Mouse (Mus musculus) midbrain, embryonic 14.5 days (tissue): ENCODE data around the gene Smn1. TPM values are rescaled to one million over a fixed set of nuclear protein-coding genes. Genes with fewer than 3 reads are reported as not detected.
A peak's percentile ranks its signal among the peaks of the same experiment; 100 is the strongest.

Experiments used
- ATAC-seq: fragments of 200-750 bp; cut with Nextera tagmentation; 2 replicates; pipeline ENCODE4 v1.8.0; 2017; ENCODE audit warnings: moderate number of reproducible peaks, moderate library complexity; ENCODE audit not compliant: low FRiP score, low TSS enrichment
- DNase-seq: peaks from one replicate; pipeline ENCODE4 v3.0.0-alpha.2; 2015
- H3K27ac ChIP-seq: fragments of 300-500 bp; sonication (generic); replicated peaks from 2 replicates; pipeline ENCODE4 v1.5.1; 2014; ENCODE audit warnings: mild to moderate bottlenecking, low read depth, low read length, moderate library complexity
- H3K27me3 ChIP-seq: fragments of 300-500 bp; sonication (generic); 2 replicates; pipeline ENCODE4 v1.6.1; 2014; ENCODE audit warnings: low read length, control low read depth, mixed read lengths; ENCODE audit not compliant: control insufficient read depth, insufficient read depth
- H3K36me3 ChIP-seq: fragments of 300-500 bp; sonication (generic); 2 replicates; pipeline ENCODE4 v1.6.1; 2014; ENCODE audit warnings: low read length, control low read depth; ENCODE audit not compliant: control insufficient read depth, insufficient read depth
- H3K4me1 ChIP-seq: fragments of 300-500 bp; sonication (generic); 2 replicates; pipeline ENCODE4 v1.6.1; 2014; ENCODE audit warnings: mild to moderate bottlenecking, antibody characterized with exemption, low read length, control low read depth; ENCODE audit not compliant: control insufficient read depth, insufficient read depth
- H3K4me2 ChIP-seq: fragments of 300-500 bp; sonication (generic); 2 replicates; pipeline ENCODE4 v1.6.1; 2014; ENCODE audit warnings: mild to moderate bottlenecking, low read length, moderate library complexity
- H3K4me3 ChIP-seq: fragments of 300-500 bp; sonication (generic); replicated peaks from 2 replicates; pipeline ENCODE4 v1.5.1; 2014; ENCODE audit warnings: low read depth, low read length
- H3K9ac ChIP-seq: fragments of 300-500 bp; sonication (generic); replicated peaks from 2 replicates; pipeline ENCODE4 v1.6.1; 2014; ENCODE audit warnings: mild to moderate bottlenecking, low read length, moderate library complexity
- H3K9me3 ChIP-seq: fragments of 300-500 bp; sonication (generic); 2 replicates; pipeline ENCODE4 v1.6.1; 2016; ENCODE audit warnings: low read length, control low read depth, mixed read lengths; ENCODE audit not compliant: control insufficient read depth
- WGBS: fragments of 180-500 bp; shearing (Covaris S2); extraction: QIAGEN DNeasy Blood & Tissue Kit; methylation state at CpG from one replicate; pipeline ENCODE4 v1.1.7; 2014; 5-methylcytosine and 5-hydroxymethylcytosine counted together
- polyA plus RNA-seq: library from polyadenylated mRNA; unstranded; fragments of >200 nt; fragmentation: Nextera tagmentation; extraction: Ambion mirVana; gene quantifications from 2 replicates; pipeline ENCODE4 v1.2.1, GENCODE M21; 2014

Gene Smn1
- polyA plus RNA-seq, result 49.5 and 54.2 TPM in 2 replicates

GRCm38 (mm10) chr13:100124423-100125257 lies at the start of gene Smn1:
Gene Smn1 (plus strand): TSS chr13:100124852.
- Histone ChIP-seq H3K4me3 (peak within 1 kb of the TSS; percentile 96), H3K27me3 (no peaks in the 10 kb centered on the region), H3K9ac (peak within 1 kb of the TSS; percentile 81), H3K36me3 (peaks cover 27% of the 10 kb centered on the region), H3K9me3 (no peaks in the 10 kb centered on the region), H3K4me2 (peak within 1 kb of the TSS; percentile 76), H3K27ac (peak within 1 kb of the TSS; percentile 15), H3K4me1 (peaks cover 11% of the 10 kb centered on the region)
- ATAC-seq (peak; percentile 98), DNase-seq (peak; percentile 96)
- WGBS, result 5% methylated on average over 38 of the region's 42 CpGs

DNA sequence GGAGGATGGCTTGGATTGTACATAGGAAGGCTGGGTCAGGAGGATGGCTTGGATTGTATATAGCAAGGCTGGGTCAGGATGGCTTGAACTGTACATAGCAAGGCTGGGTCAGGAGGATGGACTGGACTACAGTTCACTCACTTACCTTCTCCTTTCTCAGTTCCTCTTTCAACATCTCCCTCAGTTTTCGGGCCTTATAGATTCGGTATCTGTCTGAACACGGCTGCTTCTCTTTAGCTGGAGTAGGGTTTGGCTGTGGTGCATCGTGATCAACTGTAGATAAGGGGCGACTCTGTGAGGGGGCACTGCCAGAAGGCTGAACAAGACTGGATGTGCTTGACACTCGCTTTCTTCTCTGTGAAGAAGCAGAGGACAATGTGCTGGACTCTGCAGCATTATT lies 25.8 kb upstream of the Smn1 start:
- no peaks in the 10 kb centered on the region for H3K27me3 ChIP-seq
- H3K4me2 ChIP-seq, result no peak overlapping the region
- no peak overlapping the region for H3K9ac ChIP-seq
- no peak for ATAC-seq
- 90% methylated on average over 6 of the region's 6 CpGs for WGBS
- H3K4me3 ChIP-seq, result no peak overlapping the region
- peaks cover 39% of the 10 kb centered on the region for H3K36me3 ChIP-seq
- DNase-seq, result no peak
- H3K4me1 ChIP-seq, result peaks cover 14% of the 10 kb centered on the region
- no peaks in the 10 kb centered on the region for H3K9me3 ChIP-seq
- no peak overlapping the region for H3K27ac ChIP-seq

DNA sequence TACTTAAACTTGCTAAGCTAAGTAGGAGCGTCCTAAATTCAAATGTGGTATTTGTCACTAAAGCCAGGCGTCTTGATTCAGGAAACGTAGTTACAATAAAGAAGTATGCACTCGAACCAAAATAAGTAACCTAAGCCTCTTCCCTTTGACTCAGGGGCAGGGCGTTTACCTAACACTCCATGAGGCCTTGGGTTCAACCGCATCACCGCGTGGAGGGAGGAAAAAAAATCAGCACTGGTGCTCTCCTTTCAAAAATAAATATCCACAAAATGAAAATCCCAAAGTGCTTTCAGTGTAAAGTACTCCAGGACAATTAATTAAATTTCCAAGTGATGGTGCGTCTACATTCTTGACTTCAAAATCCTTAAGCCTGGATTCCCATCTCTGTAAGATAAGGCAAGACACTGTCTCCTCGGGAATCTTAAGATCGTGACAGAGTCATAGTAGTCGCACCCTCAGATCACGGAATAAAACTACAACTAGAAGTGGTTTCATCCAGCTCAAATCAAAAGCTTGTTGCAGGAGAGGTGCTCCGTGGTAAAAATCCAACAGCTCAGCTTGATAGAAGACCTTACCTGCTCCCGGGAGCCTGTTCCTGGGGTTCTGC lies 21.5 kb upstream of the Smn1 start:
- no peak for ATAC-seq

DNA sequence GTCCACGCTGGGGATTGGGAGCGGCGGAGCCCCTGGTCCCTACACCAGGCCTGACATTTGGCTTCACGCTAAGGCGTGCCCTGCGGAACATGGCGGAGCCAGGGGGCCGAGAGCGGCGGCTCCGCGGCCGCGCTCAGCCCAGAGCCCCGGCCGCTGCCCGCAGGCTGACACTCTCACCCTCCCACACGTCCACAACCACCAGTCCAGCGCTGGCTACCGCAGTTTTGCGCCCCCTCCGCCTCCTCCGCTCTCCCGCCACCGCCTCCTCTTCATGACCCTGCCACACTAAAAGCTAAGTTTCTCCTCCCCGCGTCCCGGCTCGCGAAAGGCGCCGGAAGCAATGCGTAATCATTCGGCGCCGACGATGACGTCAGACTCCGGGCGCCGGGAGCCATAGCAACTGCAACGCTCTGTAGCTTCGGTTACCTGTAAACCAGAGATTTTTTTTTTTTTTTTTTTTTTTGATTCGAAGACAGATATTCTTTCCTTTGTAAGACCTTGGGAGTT lies 20.9 kb upstream of the Smn1 start, which contains the start of gene Bdp1:
Gene Bdp1, minus strand, starts transcription at position 323 of the 507 bp plus-strand sequence.
- Histone ChIP-seq H3K27ac (peak within 1 kb of the TSS; percentile 73), H3K9ac (peak within 1 kb of the TSS; percentile 86), H3K9me3 (no peaks in the 10 kb centered on the region), H3K27me3 (no peaks in the 10 kb centered on the region; the same call in 1 of the 2 replicates), H3K4me2 (peak within 1 kb of the TSS; percentile 79), H3K4me1 (peaks cover 17% of the 10 kb centered on the region), H3K4me3 (peak within 1 kb of the TSS; percentile 99), H3K36me3 (peaks cover 2% of the 10 kb centered on the region)
- ATAC-seq (peak; percentile 74), DNase-seq (peak; percentile 97)
- WGBS, result under 1% methylated on average over 44 of the region's 44 CpGs

More for the DNA sequence above, 21.5 kb upstream of the Smn1 start:
- no peaks in the 10 kb centered on the region for H3K9me3 ChIP-seq
- H3K4me1 ChIP-seq, result peaks cover 14% of the 10 kb centered on the region
- WGBS, result 8% methylated on average over 15 of the region's 15 CpGs
- no peaks in the 10 kb centered on the region; the same call in 1 of the 2 replicates for H3K27me3 ChIP-seq
- H3K4me3 ChIP-seq, result peak overlapping the region; percentile 99
- peak overlapping the region; percentile 79 for H3K4me2 ChIP-seq
- peaks cover 5% of the 10 kb centered on the region for H3K36me3 ChIP-seq
- H3K9ac ChIP-seq, result peak overlapping the region; percentile 86
- DNase-seq, result peak; percentile 1
- H3K27ac ChIP-seq, result peak overlapping the region; percentile 73

DNA sequence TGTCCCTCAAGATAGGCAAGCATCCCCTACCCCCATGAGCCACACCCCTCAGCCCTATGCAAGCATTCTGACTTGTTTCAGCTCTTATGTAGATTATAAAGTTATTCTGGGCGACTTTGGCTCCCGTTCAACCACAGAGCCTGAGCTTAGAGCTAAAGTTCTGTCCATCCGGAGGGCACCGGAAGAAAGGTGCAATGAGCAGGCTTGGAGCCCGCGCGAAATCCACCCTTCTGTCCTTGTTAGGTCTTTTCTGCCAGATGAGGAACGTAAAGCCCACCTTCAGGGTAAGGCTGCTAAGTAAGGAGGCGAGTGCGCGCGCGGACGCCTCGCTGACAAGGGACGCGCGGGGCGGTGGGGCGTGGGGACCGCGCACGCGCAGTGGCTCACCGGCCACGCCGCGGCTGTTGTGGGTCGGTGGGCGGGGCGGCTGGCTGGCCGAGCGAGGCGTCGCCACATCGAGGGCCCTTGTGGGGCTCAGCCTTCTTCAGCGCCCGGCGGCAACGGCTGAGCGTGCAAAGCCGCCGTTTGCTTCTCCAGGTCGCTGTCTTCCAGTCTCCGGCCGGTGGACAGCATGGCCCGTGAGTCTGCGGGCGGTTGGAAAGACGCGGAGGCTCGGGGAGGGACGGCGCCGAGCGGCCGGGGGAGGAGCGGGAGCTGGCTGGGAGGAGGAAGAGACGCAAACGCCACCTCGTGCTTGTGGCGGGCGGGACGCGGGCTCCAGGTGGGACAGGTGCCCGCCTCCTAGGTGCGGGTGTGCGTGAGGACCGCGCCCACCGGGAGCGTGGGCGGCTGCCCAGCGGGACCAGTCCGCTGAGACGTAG lies 16.8 kb upstream of the Smn1 start, which contains the start of gene Serf1:
Gene Serf1, plus strand, starts transcription at position 361 of the 821 bp plus-strand sequence.
- H3K4me1 ChIP-seq, result peaks cover 13% of the 10 kb centered on the region
- DNase-seq (peak; percentile 95), ATAC-seq (peak; percentile 89)
- peak within 1 kb of the TSS; percentile 93 for H3K4me3 ChIP-seq
- H3K4me2 ChIP-seq, result peak within 1 kb of the TSS; percentile 71
- peak within 1 kb of the TSS; percentile 84 for H3K9ac ChIP-seq
- H3K36me3 ChIP-seq, result peaks cover 14% of the 10 kb centered on the region
- no peaks in the 10 kb centered on the region for H3K9me3 ChIP-seq
- H3K27ac ChIP-seq, result peak within 1 kb of the TSS; percentile 85
- no peaks in the 10 kb centered on the region; the same call in 1 of the 2 replicates for H3K27me3 ChIP-seq
- WGBS, result under 1% methylated on average over 73 of the region's 76 CpGs

- DNase-seq (peak; percentile 67), ATAC-seq (no peak)
- Histone ChIP-seq H3K9me3 (no peaks in the 10 kb centered on the region), H3K27me3 (no peaks in the 10 kb centered on the region), H3K36me3 (peaks cover 39% of the 10 kb centered on the region), H3K4me2 (no peak overlapping the region), H3K9ac (no peak overlapping the region), H3K27ac (no peak overlapping the region), H3K4me3 (no peak overlapping the region), H3K4me1 (peaks cover 11% of the 10 kb centered on the region; the same call in 1 of the 2 replicates)
- WGBS, result 51% methylated on average over 5 of the region's 5 CpGs
Measured at GRCm38 (mm10) chr13:100112218-100112972, 12.3 kb upstream of the Smn1 start.

- WGBS, result 82% methylated on average over 3 of the region's 3 CpGs
- Histone ChIP-seq H3K4me3 (peak overlapping the region; percentile 96), H3K36me3 (peaks cover 23% of the 10 kb centered on the region), H3K4me2 (peak overlapping the region; percentile 76), H3K27me3 (no peaks in the 10 kb centered on the region), H3K4me1 (peaks cover 11% of the 10 kb centered on the region), H3K9me3 (no peaks in the 10 kb centered on the region), H3K27ac (no peak overlapping the region), H3K9ac (peak overlapping the region; percentile 55; the same call in 1 of the 2 replicates)
- DNase-seq (no peak), ATAC-seq (peak; percentile 59; the same call in 1 of the 2 replicates)
Measured at GRCm38 (mm10) chr13:100123970-100124369, 682 bp upstream of the Smn1 start.
